Mouse (Mus musculus) megakaryocyte, embryonic 14.5 days (primary cell): ENCODE data around the gene Dcaf10. TPM values are rescaled to one million over a fixed set of nuclear protein-coding genes. Genes with fewer than 3 reads are reported as not detected.

Source experiments
- H3K27me3 ChIP-seq: replicated peaks from 2 replicates; pipeline ENCODE3; 2012; ENCODE audit warnings: inconsistent platforms
- H3K36me3 ChIP-seq: replicated peaks from 2 replicates; pipeline ENCODE3; 2012; ENCODE audit warnings: low read length, inconsistent platforms, mixed read lengths
- H3K4me1 ChIP-seq: 2 replicates; pipeline ENCODE4 v1.6.1; 2012; ENCODE audit warnings: inconsistent platforms
- H3K4me3 ChIP-seq: replicated peaks from 2 replicates; pipeline ENCODE3; 2012; ENCODE audit warnings: moderate library complexity, mild to moderate bottlenecking, inconsistent platforms
- H3K9me3 ChIP-seq: 2 replicates; pipeline ENCODE4 v1.6.1; 2012; ENCODE audit warnings: inconsistent platforms
- FLI1 ChIP-seq: IDR thresholded peaks from 2 replicates; pipeline ENCODE4 v1.6.1; 2012; ENCODE audit warnings: low read length, inconsistent platforms, mixed read lengths
- GATA1 ChIP-seq: IDR thresholded peaks from 3 replicates; pipeline ENCODE4 v1.6.1; 2012; ENCODE audit warnings: mixed read lengths, low read length, inconsistent platforms, borderline replicate concordance
- polyA plus RNA-seq: library from polyadenylated mRNA; stranded (reverse); fragments of >175 nt; gene quantifications from 2 replicates; pipeline ENCODE4 v1.2.3, GENCODE M21; 2012; ENCODE audit warnings: low replicate concordance; ENCODE audit not compliant: insufficient read depth

Gene Dcaf10
- polyA plus RNA-seq, result 17.0 and 22.3 TPM in 2 replicates

- H3K36me3 ChIP-seq, result peaks cover 21% of the 10 kb centered on the region
- TF ChIP-seq FLI1 (peak; percentile 18; the same call in 1 of the 2 replicates), GATA1 (no peak)
Measured at GRCm38 (mm10) chr4:45341669-45342249, at the start of gene Dcaf10. Dcaf10 (plus strand) TSS chr4:45342101.

GRCm38 (mm10) chr4:45296662-45297564 is 45.0 kb upstream of the Dcaf10 start, which contains the start of gene Trmt10b:
Trmt10b (plus strand) TSS chr4:45297127.
- H3K4me3 ChIP-seq, result peak within 1 kb of the TSS; percentile 98
- H3K9me3 ChIP-seq, result no peaks in the 10 kb centered on the region
- H3K27me3 ChIP-seq, result no peaks in the 10 kb centered on the region
- H3K36me3 ChIP-seq, result peaks cover 15% of the 10 kb centered on the region
- H3K4me1 ChIP-seq, result peaks cover 15% of the 10 kb centered on the region
- TF ChIP-seq FLI1 (peak; percentile 57; the same call in 1 of the 2 replicates), GATA1 (no peak)

More at GRCm38 (mm10) chr4:45341669-45342249, at the start of gene Dcaf10:
- Histone ChIP-seq H3K4me1 (peaks cover 28% of the 10 kb centered on the region), H3K9me3 (peaks cover 3% of the 10 kb centered on the region; the same call in 1 of the 2 replicates), H3K4me3 (peak within 1 kb of the TSS; percentile 99), H3K27me3 (peaks cover 2% of the 10 kb centered on the region)

- peaks cover 6% of the 10 kb centered on the region; the same call in 1 of the 2 replicates for H3K9me3 ChIP-seq
- H3K27me3 ChIP-seq, result no peaks in the 10 kb centered on the region
- H3K4me1 ChIP-seq, result peaks cover 8% of the 10 kb centered on the region
- TF ChIP-seq GATA1 (no peak), FLI1 (no peak)
- peaks cover 76% of the 10 kb centered on the region for H3K36me3 ChIP-seq
- H3K4me3 ChIP-seq, result no peak overlapping the region
Measured at GRCm38 (mm10) chr4:45305536-45305935, 36.4 kb upstream of the Dcaf10 start.

GRCm38 (mm10) chr4:45308046-45308445 is 33.9 kb upstream of the Dcaf10 start:
- TF ChIP-seq FLI1 (no peak), GATA1 (no peak)
- peaks cover 6% of the 10 kb centered on the region; the same call in 1 of the 2 replicates for H3K9me3 ChIP-seq

GRCm38 (mm10) chr4:45308606-45309005 is 33.3 kb upstream of the Dcaf10 start:
- H3K4me1 ChIP-seq, result peaks cover 8% of the 10 kb centered on the region
- TF ChIP-seq GATA1 (no peak), FLI1 (no peak)
- peaks cover 57% of the 10 kb centered on the region for H3K36me3 ChIP-seq
- H3K9me3 ChIP-seq, result peaks cover 6% of the 10 kb centered on the region; the same call in 1 of the 2 replicates
- H3K27me3 ChIP-seq, result no peaks in the 10 kb centered on the region
- H3K4me3 ChIP-seq, result no peak overlapping the region

More at GRCm38 (mm10) chr4:45308046-45308445, 33.9 kb upstream of the Dcaf10 start:
- Histone ChIP-seq H3K4me3 (no peak overlapping the region), H3K4me1 (peaks cover 8% of the 10 kb centered on the region), H3K36me3 (peaks cover 60% of the 10 kb centered on the region), H3K27me3 (no peaks in the 10 kb centered on the region)

GRCm38 (mm10) chr4:45311056-45311455 is 30.8 kb upstream of the Dcaf10 start:
- Histone ChIP-seq H3K4me3 (no peak overlapping the region), H3K36me3 (peaks cover 56% of the 10 kb centered on the region), H3K4me1 (peaks cover 8% of the 10 kb centered on the region), H3K9me3 (no peaks in the 10 kb centered on the region), H3K27me3 (no peaks in the 10 kb centered on the region)
- TF ChIP-seq FLI1, result no peak
- TF ChIP-seq GATA1, result no peak

- Histone ChIP-seq H3K27me3 (peaks cover 1% of the 10 kb centered on the region), H3K4me1 (peaks cover 29% of the 10 kb centered on the region), H3K36me3 (peaks cover 35% of the 10 kb centered on the region), H3K9me3 (peaks cover 5% of the 10 kb centered on the region), H3K4me3 (peak overlapping the region; percentile 99)
- TF ChIP-seq GATA1 (no peak), FLI1 (peak; percentile 86)
Measured at GRCm38 (mm10) chr4:45320159-45320816, 21.6 kb upstream of the Dcaf10 start.

GRCm38 (mm10) chr4:45331139-45331538 is 10.8 kb upstream of the Dcaf10 start:
- TF ChIP-seq GATA1 (no peak), FLI1 (no peak)
- Histone ChIP-seq H3K4me1 (peaks cover 15% of the 10 kb centered on the region), H3K4me3 (no peak overlapping the region)

GRCm38 (mm10) chr4:45332466-45332865 is 9.4 kb upstream of the Dcaf10 start:
- no peak overlapping the region for H3K4me3 ChIP-seq
- H3K4me1 ChIP-seq, result peaks cover 17% of the 10 kb centered on the region
- no peak for TF ChIP-seq FLI1
- no peak for TF ChIP-seq GATA1
- peaks cover 7% of the 10 kb centered on the region for H3K27me3 ChIP-seq
- H3K9me3 ChIP-seq, result peaks cover 12% of the 10 kb centered on the region
- H3K36me3 ChIP-seq, result no peaks in the 10 kb centered on the region

More at GRCm38 (mm10) chr4:45331139-45331538, 10.8 kb upstream of the Dcaf10 start:
- Histone ChIP-seq H3K36me3 (no peaks in the 10 kb centered on the region), H3K9me3 (peaks cover 14% of the 10 kb centered on the region), H3K27me3 (peaks cover 7% of the 10 kb centered on the region)
